Mouse (Mus musculus): ENCODE data around the gene Emid1. TPM values are rescaled to one million over a fixed set of nuclear protein-coding genes. Genes with fewer than 3 reads are reported as not detected.
A peak's percentile ranks its signal among the peaks of the same experiment; 100 is the strongest.

The Emid1 gene
- polyA plus RNA-seq, 1 experiment from 2014 or later: 4.8 TPM

DNA sequence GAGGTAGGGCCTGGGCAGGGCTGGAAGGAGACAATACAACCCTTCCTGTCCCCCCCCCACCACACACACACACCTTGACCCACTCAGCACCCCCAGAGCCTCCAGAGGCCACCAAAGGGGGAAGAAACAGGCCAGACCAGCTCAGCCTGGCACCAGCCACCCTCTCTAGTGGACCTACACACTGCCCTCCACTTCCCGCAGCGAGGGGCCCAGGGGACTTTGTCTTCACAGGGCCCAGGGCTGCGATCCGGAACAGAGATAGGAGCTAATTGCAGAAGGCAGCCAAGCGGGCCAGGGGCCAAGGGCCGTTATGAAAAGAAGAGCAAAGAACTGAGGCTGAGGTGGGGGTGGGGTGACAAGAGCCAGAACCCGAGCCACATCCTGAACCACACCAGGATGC, 2.8 kb downstream of the Emid1 start:
- TF ChIP-seq EP300 (IDR thresholded peaks at IDR 0.05; ENCODE audit: low read depth) (no peak), CTCF (IDR thresholded peaks at IDR 0.05; ENCODE audit: low read depth) (no peak)
- H3K4me2 ChIP-seq (ENCODE audit: low read depth, low read length): peak overlapping the region; percentile 84
- H3K36me3 ChIP-seq (replicated peaks; ENCODE audit: insufficient read depth, low read length): no peaks in the 10 kb centered on the region
- ATAC-seq: peak; percentile 22; the same call in 1 of the 2 replicates
- H3K9ac ChIP-seq (replicated peaks): no peak overlapping the region; the same call in 1 of the 2 replicates
- no peak overlapping the region for H3K4me3 ChIP-seq (ENCODE audit: low read depth, low read length)
- peaks cover 21% of the 10 kb centered on the region; the same call in 1 of the 2 replicates for H3K27me3 ChIP-seq (ENCODE audit: insufficient read depth, low read length)
- 12% methylated on average over 7 of the region's 7 CpGs for WGBS (ENCODE audit: insufficient replicate concordance)
- H3K27ac ChIP-seq (ENCODE audit: low read depth): peak overlapping the region; percentile 48; the same call in 1 of the 2 replicates
- DNase-seq: peak; percentile 51
- H3K4me1 ChIP-seq (ENCODE audit: insufficient read depth): peaks cover 16% of the 10 kb centered on the region
- no peaks in the 10 kb centered on the region for H3K9me3 ChIP-seq (ENCODE audit: low read length)

DNA sequence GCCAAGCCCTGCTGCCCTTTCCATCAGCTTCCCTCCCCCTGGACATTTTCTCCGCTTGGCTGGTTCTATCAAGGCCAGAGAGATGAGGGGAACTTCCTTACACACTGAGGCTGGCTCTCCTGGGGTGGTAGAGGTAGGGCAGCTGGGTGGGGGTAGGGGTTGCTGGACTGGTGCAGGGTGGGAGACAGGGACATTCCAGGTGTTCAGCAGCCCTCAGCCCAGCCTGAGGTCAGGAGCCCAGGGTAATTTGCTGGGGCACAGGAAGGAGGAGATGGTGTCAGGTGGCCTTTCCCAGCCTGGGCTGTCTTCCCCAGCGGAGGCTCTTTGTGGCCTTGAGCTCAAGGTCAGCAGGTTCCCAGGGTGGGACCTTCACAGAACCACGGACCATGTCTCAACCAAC, 6.5 kb downstream of the Emid1 start:
- no peak for TF ChIP-seq CTCF (IDR thresholded peaks at IDR 0.05; ENCODE audit: low read depth)
- TF ChIP-seq EP300 (IDR thresholded peaks at IDR 0.05; ENCODE audit: low read depth): no peak
- DNase-seq: no peak

DNA sequence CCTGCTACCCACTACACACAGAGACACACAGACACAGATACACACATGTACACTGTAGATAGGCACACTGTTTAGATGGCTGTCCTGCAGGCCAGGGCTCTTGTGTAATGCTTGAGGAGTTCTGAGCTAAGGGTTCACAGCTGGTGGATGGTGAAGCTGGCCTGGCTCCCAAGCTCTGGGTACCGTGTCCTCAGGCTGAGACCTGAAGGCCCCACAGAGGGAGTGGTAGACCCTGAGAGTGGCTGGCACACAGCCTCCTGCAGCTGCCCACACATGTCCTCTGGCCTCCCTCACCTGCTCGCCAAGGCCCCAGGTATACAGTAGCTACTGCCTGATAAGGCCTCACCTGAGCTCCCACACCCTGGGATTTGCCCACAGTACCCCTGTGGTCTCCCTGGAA, 10.1 kb downstream of the Emid1 start:
- WGBS (ENCODE audit: insufficient replicate concordance): 84% methylated on average over 2 of the region's 2 CpGs
- no peaks in the 10 kb centered on the region for H3K9me3 ChIP-seq (ENCODE audit: low read length)
- H3K36me3 ChIP-seq (replicated peaks; ENCODE audit: insufficient read depth, low read length): no peaks in the 10 kb centered on the region
- peaks cover 25% of the 10 kb centered on the region for H3K4me1 ChIP-seq (ENCODE audit: insufficient read depth)
- DNase-seq (no peak), ATAC-seq (no peak)
- H3K9ac ChIP-seq (replicated peaks): no peak overlapping the region
- no peak overlapping the region for H3K27ac ChIP-seq (ENCODE audit: low read depth)
- H3K27me3 ChIP-seq (ENCODE audit: insufficient read depth, low read length): no peaks in the 10 kb centered on the region
- no peak overlapping the region for H3K4me3 ChIP-seq (ENCODE audit: low read depth, low read length)
- no peak for TF ChIP-seq EP300 (IDR thresholded peaks at IDR 0.05; ENCODE audit: low read depth)
- no peak for TF ChIP-seq CTCF (IDR thresholded peaks at IDR 0.05; ENCODE audit: low read depth)
- no peak overlapping the region for H3K4me2 ChIP-seq (ENCODE audit: low read depth, low read length)

More for the DNA sequence above, 6.5 kb downstream of the Emid1 start:
- Histone ChIP-seq H3K4me3 (ENCODE audit: low read depth, low read length) (no peak overlapping the region), H3K9ac (replicated peaks) (no peak overlapping the region), H3K4me2 (ENCODE audit: low read depth, low read length) (no peak overlapping the region), H3K27ac (ENCODE audit: low read depth) (no peak overlapping the region), H3K36me3 (replicated peaks; ENCODE audit: insufficient read depth, low read length) (no peaks in the 10 kb centered on the region), H3K9me3 (ENCODE audit: low read length) (no peaks in the 10 kb centered on the region), H3K27me3 (ENCODE audit: insufficient read depth, low read length) (0 out of 2 replicates have a peak, but pooled peaks cover 3% of the 10 kb centered on the region), H3K4me1 (ENCODE audit: insufficient read depth) (peaks cover 18% of the 10 kb centered on the region)
- ATAC-seq: no peak
- WGBS (ENCODE audit: insufficient replicate concordance): 67% methylated on average over 3 of the region's 3 CpGs

DNA sequence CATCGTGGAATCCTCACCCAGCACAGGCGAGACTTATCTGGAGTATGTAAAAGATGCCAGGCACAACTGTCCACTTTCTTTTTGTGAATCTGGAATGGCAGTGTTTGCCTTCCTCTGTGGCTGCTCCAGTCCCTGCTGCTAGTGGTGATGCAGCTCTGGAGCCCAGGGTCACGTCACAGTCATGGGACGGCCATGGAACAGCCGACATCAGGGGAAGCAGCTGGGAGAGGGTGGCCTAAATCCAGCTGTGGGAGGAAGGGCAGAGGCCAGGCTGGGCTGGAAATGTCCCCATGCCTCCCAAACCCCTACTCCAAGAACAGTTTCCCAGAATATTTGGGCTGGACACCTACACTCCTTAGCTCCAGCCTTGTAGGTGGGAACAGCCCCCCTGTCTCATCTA, 10.8 kb downstream of the Emid1 start:
- ATAC-seq: no peak
- whole genome bisulfite sequencing (ENCODE audit: insufficient replicate concordance): 58% methylated on average over 5 of the region's 5 CpGs
- Histone ChIP-seq H3K4me3 (ENCODE audit: low read depth, low read length) (no peak overlapping the region), H3K4me1 (ENCODE audit: insufficient read depth) (peaks cover 25% of the 10 kb centered on the region), H3K36me3 (replicated peaks; ENCODE audit: insufficient read depth, low read length) (no peaks in the 10 kb centered on the region), H3K27me3 (ENCODE audit: insufficient read depth, low read length) (no peaks in the 10 kb centered on the region), H3K4me2 (ENCODE audit: low read depth, low read length) (no peak overlapping the region), H3K9ac (replicated peaks) (no peak overlapping the region), H3K27ac (ENCODE audit: low read depth) (no peak overlapping the region), H3K9me3 (ENCODE audit: low read length) (no peaks in the 10 kb centered on the region)
- DNase-seq: no peak
- no peak for TF ChIP-seq CTCF (IDR thresholded peaks at IDR 0.05; ENCODE audit: low read depth)
- TF ChIP-seq EP300 (IDR thresholded peaks at IDR 0.05; ENCODE audit: low read depth): no peak

DNA sequence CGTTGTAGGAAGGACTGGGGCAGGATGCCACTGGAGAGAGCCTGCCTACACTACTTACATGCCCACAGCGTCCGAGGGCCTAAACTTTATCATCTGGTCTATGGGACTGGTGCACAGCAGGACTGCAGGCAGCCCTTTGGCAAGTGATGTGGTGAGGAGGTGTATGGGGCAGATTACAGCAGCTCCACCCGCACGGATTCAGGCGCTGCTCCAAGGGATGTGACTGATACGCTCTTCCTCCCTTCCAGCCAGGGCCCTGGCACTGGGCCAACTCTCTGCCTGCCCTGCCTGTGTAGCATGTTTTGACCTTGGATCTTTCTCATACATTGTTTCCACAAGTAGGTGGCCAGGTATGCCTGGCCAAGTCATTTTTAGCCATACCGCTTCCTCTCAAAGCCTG, 11.4 kb downstream of the Emid1 start:
- Histone ChIP-seq H3K27me3 (ENCODE audit: insufficient read depth, low read length) (no peaks in the 10 kb centered on the region), H3K27ac (ENCODE audit: low read depth) (no peak overlapping the region), H3K36me3 (replicated peaks; ENCODE audit: insufficient read depth, low read length) (no peaks in the 10 kb centered on the region), H3K9ac (replicated peaks) (no peak overlapping the region), H3K4me2 (ENCODE audit: low read depth, low read length) (no peak overlapping the region), H3K4me1 (ENCODE audit: insufficient read depth) (peaks cover 25% of the 10 kb centered on the region), H3K9me3 (ENCODE audit: low read length) (no peaks in the 10 kb centered on the region), H3K4me3 (ENCODE audit: low read depth, low read length) (no peak overlapping the region)
- ATAC-seq (peak; percentile 48), DNase-seq (peak; percentile 81)
- no peak for TF ChIP-seq CTCF (IDR thresholded peaks at IDR 0.05; ENCODE audit: low read depth)
- no peak for TF ChIP-seq EP300 (IDR thresholded peaks at IDR 0.05; ENCODE audit: low read depth)
- 43% methylated on average over 8 of the region's 8 CpGs for WGBS (ENCODE audit: insufficient replicate concordance)

- Histone ChIP-seq H3K4me1 (ENCODE audit: insufficient read depth) (peaks cover 25% of the 10 kb centered on the region), H3K27me3 (ENCODE audit: insufficient read depth, low read length) (no peaks in the 10 kb centered on the region), H3K9ac (replicated peaks) (0 out of 2 replicates have a peak overlapping the region, but pooled peaks have one; percentile 16), H3K27ac (ENCODE audit: low read depth) (no peak overlapping the region), H3K4me3 (ENCODE audit: low read depth, low read length) (no peak overlapping the region), H3K4me2 (ENCODE audit: low read depth, low read length) (0 out of 2 replicates have a peak overlapping the region, but pooled peaks have one; percentile 24), H3K9me3 (ENCODE audit: low read length) (no peaks in the 10 kb centered on the region), H3K36me3 (replicated peaks; ENCODE audit: insufficient read depth, low read length) (no peaks in the 10 kb centered on the region)
- TF ChIP-seq CTCF (IDR thresholded peaks at IDR 0.05; ENCODE audit: low read depth): no peak
- no peak for TF ChIP-seq EP300 (IDR thresholded peaks at IDR 0.05; ENCODE audit: low read depth)
- WGBS (ENCODE audit: insufficient replicate concordance): 54% methylated on average over 9 of the region's 9 CpGs
- peak; percentile 84 for ATAC-seq
- DNase-seq: peak; percentile 40
Measured at GRCm38 (mm10) chr11:5139372-5139771, 12.7 kb downstream of the Emid1 start.
